Mouse (Mus musculus): ENCODE data around the gene Acox3.
"Not testable (repeated sequence)": the region's sequence is repeated elsewhere in the genome, so short reads cannot be mapped to it uniquely, and the experiment has no call there.

Acox3 gene

DNA sequence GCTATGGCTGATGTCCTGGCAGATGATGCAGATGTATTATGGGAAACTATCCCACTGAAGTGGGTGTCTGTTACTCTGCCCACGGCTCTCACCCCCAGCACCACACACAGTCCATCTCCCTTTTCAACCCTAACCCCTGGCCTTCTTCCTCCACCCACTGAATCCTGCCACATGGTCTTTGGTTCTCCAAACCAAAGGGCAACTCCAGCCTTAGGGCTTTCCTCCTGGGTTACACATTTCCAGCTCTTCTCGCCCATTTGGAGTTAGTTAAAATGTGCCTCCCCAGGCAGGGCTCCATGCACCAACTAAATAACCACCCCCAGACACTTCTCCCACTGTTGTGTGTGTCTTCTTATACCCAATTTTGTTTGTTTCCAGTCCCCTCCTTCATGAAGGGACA, 4.4 kb upstream of the Acox3 start:
- no peak for DNase-seq

GRCm38 (mm10) chr5:35579247-35579893, 3.5 kb upstream of the Acox3 start:
- no peak for DNase-seq

- DNase-seq, result no peak
Measured at GRCm38 (mm10) chr5:35580156-35580922, 2.5 kb upstream of the Acox3 start.

GRCm38 (mm10) chr5:35583221-35583783, 462 bp downstream of the Acox3 start:
- no peak for DNase-seq

DNA sequence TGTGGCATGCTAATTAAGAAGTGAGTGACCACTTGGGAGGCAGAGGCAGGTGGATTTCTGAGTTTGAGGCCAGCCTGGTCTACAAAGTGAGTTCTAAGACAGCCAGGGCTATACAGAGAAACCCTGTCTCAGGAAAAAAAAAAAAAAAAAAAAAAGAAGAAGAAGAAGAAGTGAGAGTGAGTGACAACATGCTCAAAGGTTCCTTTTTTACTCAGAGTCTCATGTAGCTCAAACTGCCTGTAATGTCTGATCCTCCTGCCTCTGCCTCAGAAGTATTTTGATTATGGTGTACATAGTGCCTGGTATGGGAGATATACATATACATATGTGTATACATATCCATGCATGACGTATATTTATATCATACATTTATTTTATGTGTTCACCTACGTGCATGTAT, 1.4 kb downstream of the Acox3 start:
- not testable (repeated sequence) for DNase-seq

GRCm38 (mm10) chr5:35591497-35591896, 8.7 kb downstream of the Acox3 start:
- no peak for DNase-seq

- peak; percentile 45 for DNase-seq
Measured at GRCm38 (mm10) chr5:35592081-35592736, 9.4 kb downstream of the Acox3 start.

- no peak for DNase-seq
Measured at GRCm38 (mm10) chr5:35592824-35593223, 10.0 kb downstream of the Acox3 start.

DNA sequence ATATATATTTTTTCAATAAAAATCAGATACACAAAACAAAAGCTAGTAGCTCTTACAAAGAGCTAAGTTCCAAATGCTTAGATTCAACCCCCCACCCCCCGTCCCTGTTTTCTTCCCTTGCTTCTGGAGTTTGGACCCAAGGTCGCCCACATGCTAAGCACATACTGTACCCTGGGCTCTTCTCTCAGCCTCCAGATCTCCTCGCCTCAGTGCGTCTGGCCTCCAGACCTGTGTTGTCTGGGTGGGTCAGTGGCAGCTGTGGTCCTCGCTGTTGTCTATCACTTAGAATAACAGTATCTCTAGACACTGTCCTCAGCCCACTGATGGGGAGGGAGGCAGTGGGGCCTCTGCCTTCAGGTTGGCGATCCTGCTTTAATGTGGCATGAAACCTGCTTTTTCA, 10.4 kb downstream of the Acox3 start:
- DNase-seq, result no peak

- DNase-seq, result no peak
Measured at GRCm38 (mm10) chr5:35594768-35595167, 11.9 kb downstream of the Acox3 start.

GRCm38 (mm10) chr5:35595706-35596105, 12.9 kb downstream of the Acox3 start:
- DNase-seq, result peak; percentile 81

DNA sequence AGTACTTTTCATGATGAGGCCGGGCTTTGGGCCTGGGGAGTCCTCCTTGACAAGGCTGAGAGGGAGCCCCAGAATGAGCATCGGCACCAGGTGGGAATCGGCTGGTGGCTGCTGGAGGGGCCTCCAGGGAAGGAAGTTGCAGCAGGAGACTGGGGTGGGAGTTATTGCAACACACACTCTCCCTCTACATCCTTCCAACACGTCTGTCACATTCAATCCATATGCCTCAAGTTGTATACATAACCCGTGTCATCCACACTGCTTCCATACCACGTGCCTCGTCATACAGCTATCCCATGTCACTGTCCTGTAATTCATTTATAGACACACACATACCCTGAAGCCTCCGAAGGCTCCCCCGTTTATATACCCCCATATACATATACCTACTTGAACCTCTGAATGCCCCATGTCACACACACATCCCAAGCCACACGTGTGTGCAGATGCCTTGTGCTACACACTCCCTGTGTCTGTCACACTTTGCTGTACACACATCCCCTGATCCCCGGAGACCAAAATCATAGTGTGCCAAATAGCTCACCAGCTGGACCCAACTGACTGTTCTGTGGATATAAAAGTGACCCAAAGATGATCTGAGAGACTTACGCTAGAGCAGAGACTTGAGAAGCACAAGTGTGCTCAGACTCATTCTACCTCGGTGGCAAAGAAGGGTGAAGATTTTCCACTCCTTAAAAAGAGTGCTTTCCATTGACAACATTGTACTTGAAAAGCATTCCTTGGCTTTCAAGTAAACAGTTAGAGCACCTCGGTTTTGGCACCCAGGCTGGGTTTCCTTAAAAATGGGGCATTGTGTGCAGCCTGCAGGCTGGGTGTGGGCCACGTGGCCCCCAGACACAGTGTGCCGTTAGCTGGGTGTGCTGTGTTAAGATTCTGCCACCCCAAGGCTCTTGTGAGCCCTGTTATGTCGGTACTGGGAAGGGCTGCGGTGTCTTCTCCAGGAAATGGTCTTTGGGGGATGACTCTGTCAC, 13.6 kb downstream of the Acox3 start:
- no peak for DNase-seq

DNA sequence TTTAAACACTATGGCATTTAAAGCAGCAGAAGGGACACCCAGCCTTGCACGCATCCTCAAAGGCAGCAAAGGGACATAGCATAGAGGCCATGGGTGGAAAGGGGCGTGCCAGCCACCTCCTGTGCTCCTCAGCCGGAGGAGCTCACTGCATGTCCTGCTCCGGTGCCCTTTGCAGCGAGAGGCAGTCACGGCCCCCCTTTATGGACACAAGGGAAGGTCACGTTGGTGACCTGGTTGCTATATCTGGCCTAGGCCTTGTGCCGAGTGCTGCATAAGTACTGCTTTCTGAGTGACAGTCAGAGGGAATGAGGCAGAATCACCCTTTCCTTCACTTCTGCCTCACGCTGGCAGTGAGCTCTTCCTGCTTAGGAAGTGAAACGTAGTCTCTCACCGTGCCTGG, 17.4 kb downstream of the Acox3 start:
- DNase-seq, result no peak

DNA sequence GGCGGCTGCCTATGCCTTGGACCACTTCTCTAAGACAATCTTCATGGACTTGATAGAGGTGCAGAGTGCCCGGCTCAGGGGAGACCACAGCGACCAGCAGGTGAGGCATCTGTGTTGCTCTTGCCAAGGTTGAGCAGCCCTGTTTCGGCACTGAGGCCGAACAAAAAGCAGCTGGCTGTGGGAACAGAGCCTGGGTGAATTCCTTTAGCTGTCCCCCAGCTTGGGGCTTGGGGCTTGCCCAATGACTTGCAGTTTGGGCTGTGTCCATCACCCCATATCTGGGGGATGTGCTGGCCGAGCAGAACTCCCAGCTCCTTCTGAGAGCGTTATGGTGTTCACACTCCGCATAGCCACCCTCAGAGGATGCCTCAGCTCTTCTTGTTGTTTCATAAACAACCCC, 18.7 kb downstream of the Acox3 start:
- DNase-seq, result no peak

DNA sequence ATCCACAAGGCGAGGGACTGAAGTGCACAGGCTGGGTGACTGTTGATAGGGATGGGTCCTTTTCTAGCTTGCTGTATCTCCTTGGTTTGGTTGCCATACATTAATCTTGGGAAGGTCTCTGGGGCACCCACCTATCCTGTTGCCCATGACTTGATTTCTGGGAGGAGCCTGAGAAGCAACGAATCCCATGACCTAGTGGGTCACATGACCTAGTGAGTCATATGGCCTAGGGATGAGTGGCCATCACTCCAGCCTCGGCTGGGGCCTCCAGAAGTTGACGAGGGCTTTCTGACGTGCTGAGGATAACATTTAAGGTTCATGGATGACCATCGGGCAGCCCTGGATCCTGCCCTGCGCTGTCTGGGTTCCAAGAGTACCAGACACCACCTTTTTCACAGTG, 22.5 kb downstream of the Acox3 start:
- no peak for DNase-seq

DNA sequence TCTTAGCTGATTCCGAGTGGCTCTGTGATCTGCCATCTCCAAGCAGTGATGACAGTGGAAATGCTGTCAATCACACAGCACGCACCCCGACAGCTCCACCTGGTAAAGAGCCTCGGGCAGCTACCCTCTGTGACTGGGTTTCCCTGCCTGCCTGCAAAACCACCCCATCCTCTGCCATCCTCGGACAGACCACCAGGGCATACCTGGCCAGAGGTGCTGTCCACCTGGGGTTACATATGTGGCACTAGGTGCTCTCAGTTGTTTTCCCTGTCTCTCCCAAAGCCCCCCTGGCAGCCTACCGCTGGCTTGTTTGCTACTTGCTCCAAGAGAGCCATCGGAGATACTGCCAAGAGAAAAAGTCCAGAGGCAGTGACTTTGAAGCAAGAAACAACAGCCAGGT, 24.0 kb downstream of the Acox3 start:
- no peak for DNase-seq

GRCm38 (mm10) chr5:35607784-35608183, 24.9 kb downstream of the Acox3 start:
- no peak for DNase-seq

- DNase-seq, result no peak
Measured at GRCm38 (mm10) chr5:35608559-35608958, 25.7 kb downstream of the Acox3 start.

DNA sequence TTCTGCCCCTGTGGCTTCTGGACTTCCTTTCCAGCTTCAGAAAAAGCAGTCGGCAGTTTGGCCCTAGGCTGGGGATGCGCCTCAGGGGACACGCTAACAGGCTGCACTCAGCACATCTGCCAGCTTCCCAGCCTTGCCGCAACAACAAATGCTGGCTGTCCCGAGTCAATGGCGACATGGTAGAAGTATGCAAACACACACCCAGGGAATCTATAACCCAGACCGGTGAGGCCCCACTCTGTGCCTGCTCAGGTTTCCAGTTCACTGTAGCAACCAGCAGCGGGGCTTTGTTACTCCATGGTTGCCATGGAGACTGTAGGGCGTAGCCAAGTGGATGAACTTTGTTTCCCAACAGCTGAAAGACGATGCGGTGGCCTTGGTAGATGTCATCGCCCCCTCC, 26.5 kb downstream of the Acox3 start:
- DNase-seq, result no peak

GRCm38 (mm10) chr5:35609971-35610370, 27.1 kb downstream of the Acox3 start:
- DNase-seq, result no peak

DNA sequence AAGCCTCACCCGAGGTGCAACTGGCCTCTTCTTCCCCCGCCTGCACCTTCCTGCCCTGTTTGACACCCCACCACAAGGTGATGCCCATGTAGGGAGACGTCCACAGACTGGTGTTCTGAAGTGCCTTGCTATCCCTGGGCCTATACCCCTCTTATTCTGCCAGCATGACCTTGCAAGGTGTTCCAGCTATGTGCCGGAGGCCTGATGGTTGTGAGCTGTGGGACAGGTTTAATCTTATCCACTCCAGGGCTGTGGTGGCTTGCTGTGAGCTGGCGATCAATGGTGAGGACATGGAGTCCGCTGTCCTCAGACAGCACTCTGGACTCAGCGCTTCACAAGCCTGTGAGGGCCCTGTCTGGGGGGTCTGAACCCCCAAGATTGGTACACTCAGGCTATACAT, 27.5 kb downstream of the Acox3 start:
- DNase-seq, result no peak

GRCm38 (mm10) chr5:35611170-35611569, 28.3 kb downstream of the Acox3 start:
- DNase-seq, result no peak

GRCm38 (mm10) chr5:35611900-35612299, 29.1 kb downstream of the Acox3 start:
- DNase-seq, result no peak
